Mouse (Mus musculus): ENCODE data around the gene Arhgap18. TPM values are rescaled to one million over a fixed set of nuclear protein-coding genes. Genes with fewer than 3 reads are reported as not detected.

Gene Arhgap18
- polyA plus RNA-seq, 1 experiment = 10.7 TPM

DNA sequence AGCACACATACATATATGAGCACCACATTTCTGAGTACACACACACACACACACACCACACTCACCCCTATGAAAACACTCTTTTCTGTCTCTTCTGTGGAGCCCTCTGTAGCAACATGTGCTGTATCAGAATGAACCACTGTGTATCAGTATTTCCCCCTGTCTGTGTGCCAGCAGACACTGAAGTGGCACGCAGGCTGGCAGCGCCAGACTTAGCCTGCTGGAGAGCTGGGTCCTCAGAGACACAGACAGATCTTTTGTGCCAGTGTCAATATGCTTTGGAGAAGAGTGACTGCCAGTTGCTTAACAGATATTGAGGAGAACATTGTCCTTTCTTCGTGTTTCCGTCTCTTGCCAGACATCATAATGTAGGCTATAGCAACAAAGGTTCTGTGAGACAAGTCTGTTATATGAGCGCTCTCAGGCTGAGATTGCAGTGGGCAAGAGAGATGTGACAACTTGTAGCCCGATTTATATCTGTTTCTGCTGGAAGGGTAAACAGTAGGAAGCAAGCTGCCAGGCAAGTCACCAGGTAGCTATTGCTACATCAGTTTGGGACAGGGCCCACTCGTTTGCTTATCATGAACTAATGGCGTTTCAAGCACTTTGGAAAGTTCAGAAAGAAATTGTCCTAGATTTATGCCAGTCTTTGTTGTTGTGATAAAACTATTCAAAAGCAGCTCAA lies 102.8 kb downstream of the Arhgap18 start:
- H3K27ac ChIP-seq (ENCODE audit: insufficient read depth, low read depth, low read length) = no peak overlapping the region
- TF ChIP-seq POLR2A (IDR thresholded peaks at IDR 0.05; ENCODE audit: low read depth, low read length) (no peak), CTCF (conservative IDR thresholded peaks at IDR 0.05; ENCODE audit: insufficient read depth, insufficient read length, low read depth, low read length) (no peak)
- no peak for DNase-seq

DNA sequence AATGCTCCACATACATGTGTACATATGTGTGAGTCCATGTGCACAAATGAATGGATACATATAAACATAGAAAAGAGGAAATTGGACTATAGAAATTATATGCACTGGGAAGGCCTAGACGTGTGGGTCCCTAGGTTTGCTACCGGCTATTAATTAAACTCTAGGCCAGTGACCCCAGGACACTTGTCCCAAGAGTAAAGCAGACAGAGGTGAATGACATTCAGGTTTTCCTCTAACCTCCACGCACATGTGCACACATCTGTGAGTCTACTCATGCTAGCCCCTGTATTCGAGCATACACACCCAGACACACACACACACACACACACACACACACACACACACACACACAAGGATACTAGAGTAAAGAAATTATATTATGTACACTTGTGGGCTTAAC lies 104.4 kb downstream of the Arhgap18 start:
- 63% methylated on average over 4 of the region's 4 CpGs for WGBS
- DNase-seq = no peak
- H3K27me3 ChIP-seq (replicated peaks; ENCODE audit: control insufficient read depth, insufficient read depth, low read length) = no peaks in the 10 kb centered on the region
- H3K27ac ChIP-seq (ENCODE audit: insufficient read depth, low read depth, low read length) = 0 out of 2 replicates have a peak overlapping the region, but pooled peaks have one; percentile 23
- 0 out of 2 replicates have a peak, but pooled peaks cover 2% of the 10 kb centered on the region for H3K36me3 ChIP-seq (ENCODE audit: control insufficient read depth, insufficient read depth, low read length)
- TF ChIP-seq POLR2A (IDR thresholded peaks at IDR 0.05; ENCODE audit: low read depth, low read length) (no peak), CTCF (conservative IDR thresholded peaks at IDR 0.05; ENCODE audit: insufficient read depth, insufficient read length, low read depth, low read length) (no peak)
- H3K4me1 ChIP-seq (ENCODE audit: control insufficient read depth, insufficient read depth, low read length) = no peaks in the 10 kb centered on the region
- no peak overlapping the region for H3K4me3 ChIP-seq (ENCODE audit: insufficient read depth, low read depth, low read length)

More for the DNA sequence above, 102.8 kb downstream of the Arhgap18 start:
- WGBS = 83% methylated on average over 8 of the region's 8 CpGs
- Histone ChIP-seq H3K4me3 (ENCODE audit: insufficient read depth, low read depth, low read length) (no peak overlapping the region), H3K36me3 (ENCODE audit: control insufficient read depth, insufficient read depth, low read length) (no peaks in the 10 kb centered on the region; the same call in 1 of the 2 replicates), H3K27me3 (replicated peaks; ENCODE audit: control insufficient read depth, insufficient read depth, low read length) (no peaks in the 10 kb centered on the region), H3K4me1 (ENCODE audit: control insufficient read depth, insufficient read depth, low read length) (no peaks in the 10 kb centered on the region)

GRCm38 (mm10) chr10:26858537-26858936 lies 105.3 kb downstream of the Arhgap18 start:
- 84% methylated on average over 4 of the region's 4 CpGs for WGBS
- TF ChIP-seq CTCF (conservative IDR thresholded peaks at IDR 0.05; ENCODE audit: insufficient read depth, insufficient read length, low read depth, low read length) (no peak), POLR2A (IDR thresholded peaks at IDR 0.05; ENCODE audit: low read depth, low read length) (no peak)
- no peak for DNase-seq
- Histone ChIP-seq H3K27ac (ENCODE audit: insufficient read depth, low read depth, low read length) (peak overlapping the region; percentile 9; the same call in 1 of the 2 replicates), H3K4me3 (ENCODE audit: insufficient read depth, low read depth, low read length) (no peak overlapping the region), H3K4me1 (ENCODE audit: control insufficient read depth, insufficient read depth, low read length) (no peaks in the 10 kb centered on the region), H3K27me3 (replicated peaks; ENCODE audit: control insufficient read depth, insufficient read depth, low read length) (no peaks in the 10 kb centered on the region), H3K36me3 (ENCODE audit: control insufficient read depth, insufficient read depth, low read length) (0 out of 2 replicates have a peak, but pooled peaks cover 2% of the 10 kb centered on the region)

GRCm38 (mm10) chr10:26861231-26861630 lies 108.0 kb downstream of the Arhgap18 start:
- Histone ChIP-seq H3K27ac (ENCODE audit: insufficient read depth, low read depth, low read length) (no peak overlapping the region), H3K4me3 (ENCODE audit: insufficient read depth, low read depth, low read length) (no peak overlapping the region), H3K4me1 (ENCODE audit: control insufficient read depth, insufficient read depth, low read length) (no peaks in the 10 kb centered on the region), H3K36me3 (ENCODE audit: control insufficient read depth, insufficient read depth, low read length) (0 out of 2 replicates have a peak, but pooled peaks cover 2% of the 10 kb centered on the region), H3K27me3 (replicated peaks; ENCODE audit: control insufficient read depth, insufficient read depth, low read length) (no peaks in the 10 kb centered on the region)
- no peak for TF ChIP-seq CTCF (conservative IDR thresholded peaks at IDR 0.05; ENCODE audit: insufficient read depth, insufficient read length, low read depth, low read length)
- TF ChIP-seq POLR2A (IDR thresholded peaks at IDR 0.05; ENCODE audit: low read depth, low read length) = no peak
- DNase-seq = no peak

- DNase-seq = no peak
- no peaks in the 10 kb centered on the region for H3K27me3 ChIP-seq (replicated peaks; ENCODE audit: control insufficient read depth, insufficient read depth, low read length)
- H3K27ac ChIP-seq (ENCODE audit: insufficient read depth, low read depth, low read length) = no peak overlapping the region
- no peaks in the 10 kb centered on the region for H3K4me1 ChIP-seq (ENCODE audit: control insufficient read depth, insufficient read depth, low read length)
- WGBS = 92% methylated on average over 4 of the region's 4 CpGs
- H3K4me3 ChIP-seq (ENCODE audit: insufficient read depth, low read depth, low read length) = no peak overlapping the region
- no peak for TF ChIP-seq POLR2A (IDR thresholded peaks at IDR 0.05; ENCODE audit: low read depth, low read length)
- no peak for TF ChIP-seq CTCF (conservative IDR thresholded peaks at IDR 0.05; ENCODE audit: insufficient read depth, insufficient read length, low read depth, low read length)
- 0 out of 2 replicates have a peak, but pooled peaks cover 2% of the 10 kb centered on the region for H3K36me3 ChIP-seq (ENCODE audit: control insufficient read depth, insufficient read depth, low read length)
These were observed 109.0 kb downstream of the Arhgap18 start for GRCm38 (mm10) chr10:26862207-26862606.

GRCm38 (mm10) chr10:26863982-26864381 lies 110.8 kb downstream of the Arhgap18 start:
- 76% methylated on average over 1 of the region's 1 CpGs for WGBS
- H3K4me1 ChIP-seq (ENCODE audit: control insufficient read depth, insufficient read depth, low read length) = no peaks in the 10 kb centered on the region
- H3K36me3 ChIP-seq (ENCODE audit: control insufficient read depth, insufficient read depth, low read length) = 0 out of 2 replicates have a peak, but pooled peaks cover 2% of the 10 kb centered on the region
- TF ChIP-seq CTCF (conservative IDR thresholded peaks at IDR 0.05; ENCODE audit: insufficient read depth, insufficient read length, low read depth, low read length) (no peak), POLR2A (IDR thresholded peaks at IDR 0.05; ENCODE audit: low read depth, low read length) (no peak)
- DNase-seq = no peak
- H3K4me3 ChIP-seq (ENCODE audit: insufficient read depth, low read depth, low read length) = no peak overlapping the region
- H3K27ac ChIP-seq (ENCODE audit: insufficient read depth, low read depth, low read length) = no peak overlapping the region
- no peaks in the 10 kb centered on the region for H3K27me3 ChIP-seq (replicated peaks; ENCODE audit: control insufficient read depth, insufficient read depth, low read length)

- no peaks in the 10 kb centered on the region for H3K4me1 ChIP-seq (ENCODE audit: control insufficient read depth, insufficient read depth, low read length)
- no peak for TF ChIP-seq POLR2A (IDR thresholded peaks at IDR 0.05; ENCODE audit: low read depth, low read length)
- TF ChIP-seq CTCF (conservative IDR thresholded peaks at IDR 0.05; ENCODE audit: insufficient read depth, insufficient read length, low read depth, low read length) = no peak
- H3K4me3 ChIP-seq (ENCODE audit: insufficient read depth, low read depth, low read length) = no peak overlapping the region
- no peaks in the 10 kb centered on the region for H3K36me3 ChIP-seq (ENCODE audit: control insufficient read depth, insufficient read depth, low read length)
- no peak for DNase-seq
- no peak overlapping the region for H3K27ac ChIP-seq (ENCODE audit: insufficient read depth, low read depth, low read length)
- WGBS = 81% methylated on average over 2 of the region's 2 CpGs
- no peaks in the 10 kb centered on the region for H3K27me3 ChIP-seq (replicated peaks; ENCODE audit: control insufficient read depth, insufficient read depth, low read length)
These were observed 117.6 kb downstream of the Arhgap18 start for GRCm38 (mm10) chr10:26870802-26871201.

All from kidney, adult 2 months (tissue).